Mouse (Mus musculus): ENCODE measurements around the gene Rapgef2. TPM values are rescaled to one million over a fixed set of nuclear protein-coding genes. Genes with fewer than 3 reads are reported as not detected.

Gene Rapgef2
- polyA plus RNA-seq, 1 experiment from 2014 or later = 14.6 TPM

DNA sequence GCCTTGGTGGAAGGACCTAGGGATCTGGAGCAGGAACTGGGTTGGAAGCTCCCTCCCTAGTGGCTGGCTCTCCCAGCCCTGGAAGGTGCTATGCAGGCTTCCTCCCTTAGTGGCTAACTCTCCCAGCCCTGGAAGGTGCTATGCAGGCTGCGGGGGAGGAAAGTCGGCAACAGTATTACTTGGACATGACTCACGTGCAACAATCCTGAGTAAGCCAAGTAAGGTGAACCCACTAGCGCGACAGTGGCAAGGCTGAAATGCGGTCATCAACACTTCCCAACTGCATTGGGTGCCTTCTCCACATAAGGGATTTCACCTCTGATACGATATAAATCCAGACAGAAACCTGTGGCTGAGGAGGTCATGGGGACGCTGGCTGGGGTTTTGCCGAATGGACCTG lies 42.0 kb downstream of the Rapgef2 start:
- Histone ChIP-seq H3K4me3 (ENCODE audit: low read depth, low read length) (no peak overlapping the region), H3K9me3 (ENCODE audit: control insufficient read depth, low read length) (no peaks in the 10 kb centered on the region), H3K36me3 (ENCODE audit: control insufficient read depth, insufficient read depth, low read length) (no peaks in the 10 kb centered on the region), H3K27ac (ENCODE audit: low read depth, low read length) (no peak overlapping the region), H3K9ac (replicated peaks; ENCODE audit: low read depth, low read length) (no peak overlapping the region), H3K27me3 (ENCODE audit: control insufficient read depth, insufficient read depth, low read length) (no peaks in the 10 kb centered on the region), H3K4me1 (ENCODE audit: control insufficient read depth, insufficient read depth, low read length) (peaks cover 2% of the 10 kb centered on the region; the same call in 1 of the 2 replicates), H3K4me2 (ENCODE audit: low read depth, low read length) (no peak overlapping the region)
- no peak for ATAC-seq (ENCODE audit: low read depth)
- WGBS = 78% methylated on average over 9 of the region's 9 CpGs

DNA sequence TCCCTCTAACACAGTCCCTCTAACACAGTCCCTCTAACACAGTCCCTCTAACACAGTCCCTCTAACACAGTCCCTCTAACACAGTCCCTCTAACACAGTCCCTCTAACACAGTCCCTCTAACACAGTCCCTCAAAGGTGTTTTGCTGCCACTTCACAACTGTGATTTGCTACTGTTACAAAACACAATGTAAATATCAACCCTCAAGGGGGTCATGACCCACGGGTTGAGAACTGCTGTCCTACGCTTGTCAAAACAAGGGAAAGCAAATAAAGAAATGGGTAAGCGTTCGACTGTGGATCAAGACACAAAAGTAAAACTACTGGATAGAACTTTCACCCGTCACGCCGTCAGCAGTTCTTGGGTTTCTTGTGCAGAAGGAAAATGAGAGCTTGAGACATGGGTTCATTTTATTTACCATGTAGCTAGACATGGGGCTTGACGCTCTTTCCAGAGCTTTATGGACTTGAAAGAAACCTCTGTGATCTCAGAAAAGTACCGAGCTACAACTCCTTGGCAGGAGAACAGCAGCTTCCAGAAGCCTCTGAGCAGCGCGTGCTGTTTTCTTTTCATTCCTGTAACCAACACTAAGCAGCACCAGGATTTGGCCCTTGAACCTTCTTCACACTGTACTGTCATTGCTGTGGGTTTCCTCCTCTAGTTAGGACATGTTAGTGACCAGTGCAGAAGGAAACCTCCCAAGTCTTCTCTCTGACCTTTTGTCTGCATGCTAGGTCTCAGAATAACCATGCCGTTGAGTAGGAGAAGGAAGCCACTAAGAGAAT lies 43.2 kb downstream of the Rapgef2 start:
- Histone ChIP-seq H3K9me3 (ENCODE audit: control insufficient read depth, low read length) (no peaks in the 10 kb centered on the region), H3K27me3 (ENCODE audit: control insufficient read depth, insufficient read depth, low read length) (no peaks in the 10 kb centered on the region), H3K4me3 (ENCODE audit: low read depth, low read length) (no peak overlapping the region), H3K36me3 (ENCODE audit: control insufficient read depth, insufficient read depth, low read length) (no peaks in the 10 kb centered on the region), H3K4me2 (ENCODE audit: low read depth, low read length) (no peak overlapping the region), H3K9ac (replicated peaks; ENCODE audit: low read depth, low read length) (no peak overlapping the region), H3K27ac (ENCODE audit: low read depth, low read length) (no peak overlapping the region), H3K4me1 (ENCODE audit: control insufficient read depth, insufficient read depth, low read length) (peaks cover 2% of the 10 kb centered on the region; the same call in 1 of the 2 replicates)
- no peak for ATAC-seq (ENCODE audit: low read depth)
- WGBS = 77% methylated on average over 12 of the region's 12 CpGs

DNA sequence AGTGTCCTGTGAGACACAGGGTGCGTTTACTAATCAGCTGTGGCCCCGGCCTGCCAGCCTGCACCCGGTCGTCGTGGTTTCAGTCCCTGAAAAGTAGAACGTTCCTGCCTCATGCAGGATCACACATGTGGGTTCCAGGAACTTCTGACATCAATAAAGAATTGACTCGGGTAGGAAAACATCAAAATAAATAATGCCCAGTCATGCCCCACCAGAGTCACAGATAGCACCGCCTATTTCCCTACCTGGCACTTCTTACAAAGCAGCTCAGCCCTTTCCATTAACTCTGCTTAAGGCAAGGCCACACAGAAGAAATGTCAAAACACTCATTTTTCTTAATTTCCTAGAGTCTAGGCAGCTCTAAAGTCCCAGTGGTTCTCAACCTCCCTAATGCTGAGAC lies 44.0 kb downstream of the Rapgef2 start:
- H3K4me2 ChIP-seq (ENCODE audit: low read depth, low read length) = no peak overlapping the region
- H3K27me3 ChIP-seq (ENCODE audit: control insufficient read depth, insufficient read depth, low read length) = no peaks in the 10 kb centered on the region
- H3K9me3 ChIP-seq (ENCODE audit: control insufficient read depth, low read length) = no peaks in the 10 kb centered on the region
- WGBS = 73% methylated on average over 8 of the region's 8 CpGs
- H3K4me3 ChIP-seq (ENCODE audit: low read depth, low read length) = no peak overlapping the region
- no peak overlapping the region for H3K27ac ChIP-seq (ENCODE audit: low read depth, low read length)
- no peaks in the 10 kb centered on the region for H3K36me3 ChIP-seq (ENCODE audit: control insufficient read depth, insufficient read depth, low read length)
- ATAC-seq (ENCODE audit: low read depth) = no peak
- H3K4me1 ChIP-seq (ENCODE audit: control insufficient read depth, insufficient read depth, low read length) = peaks cover 2% of the 10 kb centered on the region; the same call in 1 of the 2 replicates
- H3K9ac ChIP-seq (replicated peaks; ENCODE audit: low read depth, low read length) = no peak overlapping the region

DNA sequence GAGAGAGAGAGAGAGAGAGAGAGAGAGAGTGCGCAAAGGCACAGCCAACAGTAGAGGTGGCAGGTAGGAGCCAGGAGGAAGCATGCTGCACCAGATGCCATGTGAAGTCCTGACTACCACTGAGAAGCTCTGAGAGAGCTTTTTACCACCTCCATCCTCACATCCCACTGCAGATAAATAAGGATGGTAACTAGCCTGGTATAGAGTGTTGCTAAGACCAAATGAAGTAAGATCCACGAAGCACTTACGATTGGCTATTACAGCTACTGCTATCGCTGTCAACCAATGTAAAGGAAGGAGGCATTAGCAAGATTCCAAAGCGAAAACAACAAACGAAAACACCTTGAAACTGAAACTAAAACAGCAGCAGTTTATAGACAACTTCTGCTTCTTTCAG lies 47.3 kb downstream of the Rapgef2 start:
- H3K27me3 ChIP-seq (ENCODE audit: control insufficient read depth, insufficient read depth, low read length) = no peaks in the 10 kb centered on the region
- no peak overlapping the region for H3K4me3 ChIP-seq (ENCODE audit: low read depth, low read length)
- ATAC-seq (ENCODE audit: low read depth) = no peak
- no peaks in the 10 kb centered on the region for H3K4me1 ChIP-seq (ENCODE audit: control insufficient read depth, insufficient read depth, low read length)
- no peaks in the 10 kb centered on the region for H3K36me3 ChIP-seq (ENCODE audit: control insufficient read depth, insufficient read depth, low read length)
- no peak overlapping the region for H3K4me2 ChIP-seq (ENCODE audit: low read depth, low read length)
- H3K9me3 ChIP-seq (ENCODE audit: control insufficient read depth, low read length) = no peaks in the 10 kb centered on the region
- H3K27ac ChIP-seq (ENCODE audit: low read depth, low read length) = no peak overlapping the region
- 93% methylated on average over 5 of the region's 6 CpGs for WGBS
- H3K9ac ChIP-seq (replicated peaks; ENCODE audit: low read depth, low read length) = no peak overlapping the region

DNA sequence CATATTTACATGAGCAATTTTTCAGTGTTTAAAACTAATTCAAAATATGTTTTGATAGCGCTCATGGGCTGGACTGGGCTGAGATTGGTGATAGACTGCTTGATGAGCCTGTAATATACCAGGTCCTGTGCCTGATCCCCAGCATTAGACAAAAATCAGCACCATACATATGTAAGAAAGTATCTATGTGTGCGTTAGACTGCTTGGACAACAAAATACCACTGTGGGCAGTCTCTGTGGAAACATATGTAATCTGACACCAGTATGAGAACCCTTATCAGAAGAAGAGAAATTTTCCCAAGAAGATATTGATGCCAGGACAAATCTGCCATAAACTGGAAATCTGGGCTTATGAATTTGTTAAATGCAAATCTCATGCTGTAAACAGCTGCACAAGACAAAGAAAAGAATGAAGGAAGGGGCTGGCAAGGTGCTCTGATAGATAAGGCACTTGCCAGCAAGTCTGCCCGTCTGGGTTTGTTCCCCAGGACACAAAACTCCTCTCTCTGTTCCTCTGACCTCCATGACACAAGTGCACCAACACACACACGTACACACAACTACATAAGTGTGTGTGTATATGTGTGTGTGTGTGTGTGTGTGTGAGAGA lies 47.8 kb downstream of the Rapgef2 start:
- Histone ChIP-seq H3K9me3 (ENCODE audit: control insufficient read depth, low read length) (no peaks in the 10 kb centered on the region), H3K27ac (ENCODE audit: low read depth, low read length) (no peak overlapping the region), H3K4me2 (ENCODE audit: low read depth, low read length) (no peak overlapping the region), H3K4me1 (ENCODE audit: control insufficient read depth, insufficient read depth, low read length) (no peaks in the 10 kb centered on the region), H3K4me3 (ENCODE audit: low read depth, low read length) (no peak overlapping the region), H3K36me3 (ENCODE audit: control insufficient read depth, insufficient read depth, low read length) (no peaks in the 10 kb centered on the region), H3K27me3 (ENCODE audit: control insufficient read depth, insufficient read depth, low read length) (no peaks in the 10 kb centered on the region), H3K9ac (replicated peaks; ENCODE audit: low read depth, low read length) (no peak overlapping the region)
- ATAC-seq (ENCODE audit: low read depth) = no peak
- WGBS = 82% methylated on average over 4 of the region's 4 CpGs

DNA sequence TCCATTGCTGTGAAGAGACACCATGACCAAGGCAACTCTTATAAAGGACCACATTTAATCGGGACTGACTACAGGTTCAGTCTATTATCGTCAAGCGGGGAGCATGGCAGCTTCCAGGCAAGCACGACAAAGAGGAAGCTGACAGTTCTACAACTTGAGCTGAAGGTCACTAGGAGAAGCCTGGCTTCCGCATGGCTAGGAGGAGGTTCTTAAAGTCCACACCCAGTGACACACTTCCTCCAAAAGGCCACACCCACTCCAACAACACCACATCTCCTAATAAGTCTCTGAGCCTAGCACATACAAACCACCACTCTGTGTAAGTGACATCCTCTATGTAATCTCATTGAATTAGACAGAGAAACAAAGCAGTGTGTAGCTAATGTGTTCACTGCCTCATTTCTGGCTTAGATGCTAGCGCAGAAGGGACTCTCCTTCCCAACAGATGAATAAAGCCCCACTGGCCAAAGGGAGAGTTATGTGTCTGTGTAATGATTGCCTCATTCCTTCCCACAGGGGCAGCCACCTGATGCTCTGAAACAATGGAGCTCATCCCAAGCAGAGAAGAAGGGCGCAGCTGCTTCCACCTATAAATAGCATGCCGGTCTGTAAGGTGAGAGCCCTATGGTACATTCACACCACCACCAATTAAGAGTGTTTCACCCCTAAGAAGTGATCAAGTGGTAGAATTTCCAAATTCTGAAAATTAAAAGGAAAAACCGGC lies 48.5 kb downstream of the Rapgef2 start:
- ATAC-seq (ENCODE audit: low read depth) = no peak

DNA sequence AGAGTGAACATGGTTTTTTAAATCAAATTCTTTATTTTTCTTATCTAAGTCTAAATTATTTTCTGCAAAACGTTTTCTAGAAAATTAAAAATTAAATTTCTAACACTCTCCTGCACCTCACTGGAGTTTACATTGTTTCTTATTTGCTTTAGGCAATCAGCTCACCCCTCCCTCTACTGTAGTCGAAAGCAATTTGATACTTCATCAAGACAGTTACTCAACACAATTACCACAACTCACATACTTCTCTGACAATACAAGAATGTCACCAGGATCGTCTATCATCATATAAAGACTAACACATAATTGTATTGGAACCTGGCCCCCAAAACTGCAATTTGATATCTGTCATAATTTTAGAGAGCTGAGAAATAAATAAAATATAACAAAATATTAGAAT lies 51.8 kb downstream of the Rapgef2 start:
- no peak overlapping the region for H3K4me2 ChIP-seq (ENCODE audit: low read depth, low read length)
- H3K4me3 ChIP-seq (ENCODE audit: low read depth, low read length) = no peak overlapping the region
- no peak overlapping the region for H3K27ac ChIP-seq (ENCODE audit: low read depth, low read length)
- 84% methylated on average over 3 of the region's 3 CpGs for WGBS
- H3K27me3 ChIP-seq (ENCODE audit: control insufficient read depth, insufficient read depth, low read length) = no peaks in the 10 kb centered on the region
- no peaks in the 10 kb centered on the region for H3K36me3 ChIP-seq (ENCODE audit: control insufficient read depth, insufficient read depth, low read length)
- ATAC-seq (ENCODE audit: low read depth) = no peak
- H3K9ac ChIP-seq (replicated peaks; ENCODE audit: low read depth, low read length) = no peak overlapping the region
- no peaks in the 10 kb centered on the region for H3K4me1 ChIP-seq (ENCODE audit: control insufficient read depth, insufficient read depth, low read length)
- no peaks in the 10 kb centered on the region for H3K9me3 ChIP-seq (ENCODE audit: control insufficient read depth, low read length)

More for the DNA sequence above, 48.5 kb downstream of the Rapgef2 start:
- no peaks in the 10 kb centered on the region for H3K36me3 ChIP-seq (ENCODE audit: control insufficient read depth, insufficient read depth, low read length)
- H3K4me1 ChIP-seq (ENCODE audit: control insufficient read depth, insufficient read depth, low read length) = no peaks in the 10 kb centered on the region
- H3K27me3 ChIP-seq (ENCODE audit: control insufficient read depth, insufficient read depth, low read length) = no peaks in the 10 kb centered on the region
- no peaks in the 10 kb centered on the region for H3K9me3 ChIP-seq (ENCODE audit: control insufficient read depth, low read length)
- no peak overlapping the region for H3K9ac ChIP-seq (replicated peaks; ENCODE audit: low read depth, low read length)
- H3K4me3 ChIP-seq (ENCODE audit: low read depth, low read length) = no peak overlapping the region
- 85% methylated on average over 9 of the region's 9 CpGs for WGBS
- H3K4me2 ChIP-seq (ENCODE audit: low read depth, low read length) = no peak overlapping the region
- H3K27ac ChIP-seq (ENCODE audit: low read depth, low read length) = no peak overlapping the region

DNA sequence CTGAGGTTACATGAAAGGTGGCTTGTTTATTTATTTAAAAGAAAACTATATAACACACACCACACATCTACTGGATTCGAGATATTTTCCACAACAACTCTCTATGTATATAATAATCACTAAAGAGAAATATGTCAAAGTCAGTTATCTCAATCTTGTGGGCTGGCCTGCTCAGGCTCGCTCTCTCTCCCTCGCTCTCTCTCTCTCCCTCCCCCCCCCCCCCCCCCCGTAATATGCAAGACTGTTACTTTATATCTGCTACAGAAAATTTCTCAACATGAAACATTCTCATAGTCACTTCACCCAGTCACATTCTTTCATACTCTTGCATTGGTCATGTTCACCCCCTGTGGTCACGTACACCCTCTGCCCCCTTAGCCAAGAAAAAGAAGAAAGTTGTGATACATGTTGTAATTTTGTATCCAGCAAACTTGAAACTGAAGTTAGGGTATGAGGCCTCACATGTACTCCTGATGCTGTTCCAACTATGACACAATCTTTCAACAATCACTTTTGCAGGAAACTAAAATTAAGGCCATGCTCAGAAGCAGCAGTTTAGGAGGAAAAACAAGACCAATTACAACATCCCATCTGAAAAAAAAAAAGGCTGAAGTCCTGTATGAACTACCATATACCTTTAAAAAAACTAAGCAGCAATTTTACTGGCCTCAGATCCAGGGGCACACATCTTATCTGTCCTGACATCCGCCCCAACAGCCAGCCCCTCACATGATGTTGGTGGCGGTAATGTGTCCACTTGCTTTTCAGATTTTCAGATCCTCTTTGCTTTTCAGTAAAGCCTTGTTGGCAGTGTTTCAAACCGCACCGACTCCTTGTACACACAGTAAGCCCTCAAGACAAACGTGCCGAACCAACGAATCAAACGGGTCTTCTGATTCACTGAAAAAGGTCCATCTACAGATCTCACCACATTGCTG lies 52.6 kb downstream of the Rapgef2 start:
- Histone ChIP-seq H3K27ac (ENCODE audit: low read depth, low read length) (no peak overlapping the region), H3K27me3 (ENCODE audit: control insufficient read depth, insufficient read depth, low read length) (no peaks in the 10 kb centered on the region), H3K9me3 (ENCODE audit: control insufficient read depth, low read length) (no peaks in the 10 kb centered on the region), H3K4me3 (ENCODE audit: low read depth, low read length) (no peak overlapping the region), H3K9ac (replicated peaks; ENCODE audit: low read depth, low read length) (no peak overlapping the region), H3K4me2 (ENCODE audit: low read depth, low read length) (no peak overlapping the region), H3K4me1 (ENCODE audit: control insufficient read depth, insufficient read depth, low read length) (no peaks in the 10 kb centered on the region), H3K36me3 (ENCODE audit: control insufficient read depth, insufficient read depth, low read length) (no peaks in the 10 kb centered on the region)
- ATAC-seq (ENCODE audit: low read depth) = no peak
- WGBS = 79% methylated on average over 13 of the region's 13 CpGs

All from neural tube, embryonic 14.5 days (tissue).